Mouse (Mus musculus) cerebellum, adult (tissue): ENCODE results near the gene Abhd12.

Experiments
- ATAC-seq: cut with Nextera tagmentation; 2 replicates; pipeline ENCODE4 v1.9.2; 2017; ENCODE audit warnings: mild to moderate bottlenecking, moderate library complexity, mixed read lengths; ENCODE audit not compliant: insufficient number of reproducible peaks, low FRiP score, low TSS enrichment

The Abhd12 gene

DNA sequence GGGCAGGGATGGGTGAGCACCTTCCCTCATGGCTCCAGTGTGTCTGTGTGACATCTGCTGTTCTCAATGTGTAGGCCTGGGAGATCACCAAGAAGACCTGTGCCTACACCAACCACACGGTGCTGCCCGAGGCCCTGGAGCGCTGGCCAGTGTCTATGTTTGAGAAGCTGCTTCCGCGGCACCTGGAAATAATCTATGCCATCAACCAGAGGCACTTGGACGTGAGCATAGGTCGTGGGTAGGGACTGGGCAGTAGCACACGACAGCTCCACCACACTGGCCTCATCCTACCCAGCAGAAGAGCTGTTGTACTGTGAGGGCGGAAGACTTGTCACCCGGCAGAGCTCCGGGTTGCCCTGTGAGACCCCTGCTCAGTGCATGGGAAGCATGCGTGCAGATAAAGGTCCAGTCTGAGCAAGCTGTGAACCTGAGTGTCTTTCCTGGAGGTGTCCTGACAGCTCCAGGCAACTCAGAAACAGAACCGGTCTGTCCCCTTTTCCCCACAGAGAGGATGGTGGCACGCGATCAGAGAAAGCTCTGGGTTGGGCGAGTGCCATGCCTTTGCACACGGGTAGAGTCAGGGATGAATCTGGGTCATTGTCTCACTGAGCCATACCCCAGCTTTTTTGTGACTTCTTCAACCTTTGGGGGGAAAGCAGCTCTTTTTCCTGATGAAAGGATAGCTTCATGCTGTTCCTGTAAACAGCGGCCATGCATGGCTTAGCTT lies 87.7 kb downstream of the Abhd12 start:
- peak; percentile 72; the same call in 1 of the 2 replicates for ATAC-seq

DNA sequence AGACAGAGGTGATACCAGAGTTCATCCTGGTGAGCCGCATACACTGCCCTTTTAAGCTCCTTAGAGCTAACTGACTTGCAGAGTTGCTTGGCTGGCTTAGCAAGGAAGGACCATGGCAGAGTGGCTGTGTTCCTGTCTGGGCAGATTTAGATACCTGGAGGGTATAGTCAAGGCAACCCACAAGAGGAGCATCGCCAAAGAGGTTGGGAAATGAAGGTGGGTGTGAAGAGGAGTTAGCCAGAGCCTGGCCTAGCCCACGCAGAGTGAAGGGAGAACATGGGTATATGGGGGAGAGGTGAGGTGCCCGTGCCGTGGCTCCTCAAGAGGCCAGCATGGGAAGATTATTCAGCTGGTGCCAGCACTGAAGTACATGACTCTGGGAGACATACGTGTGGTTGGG lies 91.7 kb downstream of the Abhd12 start:
- no peak for ATAC-seq

DNA sequence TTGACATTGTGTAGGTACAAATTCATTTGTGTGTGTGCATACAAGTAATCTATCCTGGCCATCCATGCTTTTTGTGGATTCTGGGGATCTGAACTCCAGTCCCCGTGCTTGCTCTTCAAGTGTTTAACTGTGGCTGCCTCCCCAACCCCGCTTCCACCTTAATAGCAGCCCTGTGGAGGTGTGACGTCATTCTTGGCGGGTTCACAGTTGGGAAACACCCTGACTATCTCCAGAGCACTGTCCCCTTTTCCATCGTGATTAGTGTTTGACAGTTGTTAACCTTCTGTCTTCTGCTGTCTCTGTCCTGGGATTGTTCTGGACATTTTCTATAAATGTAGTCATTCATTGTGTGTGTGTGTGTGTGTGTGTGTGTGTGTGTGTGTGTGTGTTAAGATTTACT lies 93.9 kb downstream of the Abhd12 start:
- ATAC-seq, result no peak

DNA sequence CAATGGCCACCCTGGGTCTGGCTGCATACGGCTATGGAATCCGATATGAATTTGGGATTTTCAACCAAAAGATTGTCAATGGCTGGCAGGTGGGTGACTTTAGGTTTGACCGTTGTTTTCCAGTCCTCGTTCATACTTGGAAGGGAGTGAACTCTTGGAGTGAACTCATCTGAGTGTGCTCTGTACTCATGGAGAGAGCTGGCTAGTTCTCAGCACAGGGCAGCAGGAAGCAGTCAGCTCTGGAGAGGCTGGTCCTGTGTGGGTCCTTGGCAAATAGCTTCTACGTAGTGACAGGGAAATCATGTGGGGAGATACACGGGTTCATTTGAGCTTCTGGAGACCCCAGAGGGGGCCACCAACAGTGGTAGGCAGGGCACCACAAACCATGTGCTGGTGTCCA lies 95.7 kb downstream of the Abhd12 start:
- no peak for ATAC-seq

DNA sequence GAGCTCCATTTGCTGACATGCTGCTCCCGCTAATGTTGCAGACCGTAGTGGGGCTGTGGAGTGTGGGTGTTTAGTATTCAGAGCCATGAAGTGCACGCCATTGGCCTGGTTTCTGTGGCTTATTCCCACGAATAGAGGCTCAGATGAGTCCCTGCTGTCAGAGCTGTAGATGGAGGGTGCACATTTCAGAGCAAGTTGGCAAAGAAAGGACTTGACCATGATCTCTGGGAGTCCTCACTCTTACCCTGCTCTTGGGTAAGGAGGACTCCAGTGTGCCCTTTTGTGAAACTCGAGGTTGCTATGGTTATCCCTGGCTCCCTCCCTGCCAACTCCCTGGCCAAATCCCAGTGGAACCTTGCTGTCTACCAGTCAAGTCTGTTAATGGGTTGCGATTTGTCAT lies 96.2 kb downstream of the Abhd12 start:
- ATAC-seq, result no peak; the same call in 1 of the 2 replicates

DNA sequence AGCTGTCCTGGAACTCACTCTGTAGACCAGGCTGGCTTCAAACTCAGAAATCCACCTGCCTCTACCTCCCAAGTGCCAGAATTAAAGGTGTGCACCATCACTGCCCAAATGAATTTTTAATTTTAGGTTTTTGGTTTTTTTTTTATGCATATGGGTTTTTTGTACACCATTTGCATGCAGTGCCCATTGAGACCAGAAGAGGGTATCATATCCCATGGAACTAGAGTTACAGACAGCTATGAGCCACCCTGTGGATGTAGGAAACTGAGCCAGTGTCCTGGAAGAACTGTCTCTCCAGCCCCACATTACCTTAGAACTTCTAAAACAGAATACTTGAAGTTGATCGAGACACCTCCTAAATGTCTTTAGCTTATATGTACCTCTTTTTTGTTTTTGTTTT lies 101.5 kb downstream of the Abhd12 start:
- ATAC-seq, result no peak

DNA sequence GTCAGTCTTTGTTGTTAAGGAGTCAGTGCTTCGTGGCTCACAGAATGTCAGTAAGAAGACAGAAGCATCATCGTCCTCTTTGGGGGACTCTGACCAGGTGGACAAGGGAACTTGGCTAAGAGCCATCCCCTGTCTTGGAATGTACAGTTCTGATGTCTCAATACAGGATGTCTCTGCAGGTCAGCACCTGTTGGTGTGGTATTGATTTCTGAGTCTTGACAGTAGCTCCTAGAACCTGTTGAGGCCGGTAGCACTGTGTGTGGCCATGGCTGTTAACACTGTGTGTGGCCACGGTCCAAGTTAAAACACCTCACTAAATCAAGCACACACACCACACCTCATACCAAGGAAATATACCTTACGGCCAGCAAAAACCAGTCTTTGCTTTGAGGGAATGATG lies 103.9 kb downstream of the Abhd12 start:
- no peak for ATAC-seq

DNA sequence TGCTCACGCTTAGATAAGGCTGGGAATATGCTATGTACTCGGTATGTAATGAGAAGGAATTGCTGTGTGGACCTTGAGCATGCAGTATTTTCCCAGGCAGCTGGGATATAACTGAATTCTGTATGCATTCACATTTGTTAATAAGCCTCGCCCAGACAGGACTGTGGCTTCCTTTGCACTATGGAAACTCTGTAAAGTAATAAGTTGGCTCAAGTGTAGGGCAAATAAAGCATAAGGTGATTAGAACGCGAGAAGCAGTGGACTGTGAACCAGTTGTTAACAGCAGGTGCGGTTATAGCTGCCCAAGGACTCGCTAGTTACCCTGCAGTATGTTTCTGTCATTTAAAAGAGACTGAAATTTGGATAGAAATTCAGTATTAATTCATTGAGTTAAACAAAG lies 106.5 kb downstream of the Abhd12 start:
- ATAC-seq, result no peak

DNA sequence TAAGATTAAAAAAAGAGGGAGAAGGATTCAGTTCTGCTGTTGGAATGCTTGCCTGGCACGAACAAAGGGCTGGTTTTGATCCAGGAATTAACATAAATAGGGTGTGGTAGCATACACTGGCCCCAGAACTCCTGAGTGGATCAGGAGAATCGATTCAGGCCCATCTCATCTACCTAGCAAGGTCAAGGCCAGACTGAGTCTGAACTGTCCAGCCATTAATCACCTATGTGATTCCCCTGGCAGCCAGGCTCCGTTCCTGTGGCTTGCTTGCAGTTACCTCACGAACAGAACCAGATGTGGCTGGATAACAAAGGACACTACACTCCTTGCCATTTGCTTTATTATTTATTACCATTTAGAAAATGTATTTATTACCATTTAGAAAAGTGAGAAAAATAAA lies 111.2 kb downstream of the Abhd12 start:
- ATAC-seq, result no peak

DNA sequence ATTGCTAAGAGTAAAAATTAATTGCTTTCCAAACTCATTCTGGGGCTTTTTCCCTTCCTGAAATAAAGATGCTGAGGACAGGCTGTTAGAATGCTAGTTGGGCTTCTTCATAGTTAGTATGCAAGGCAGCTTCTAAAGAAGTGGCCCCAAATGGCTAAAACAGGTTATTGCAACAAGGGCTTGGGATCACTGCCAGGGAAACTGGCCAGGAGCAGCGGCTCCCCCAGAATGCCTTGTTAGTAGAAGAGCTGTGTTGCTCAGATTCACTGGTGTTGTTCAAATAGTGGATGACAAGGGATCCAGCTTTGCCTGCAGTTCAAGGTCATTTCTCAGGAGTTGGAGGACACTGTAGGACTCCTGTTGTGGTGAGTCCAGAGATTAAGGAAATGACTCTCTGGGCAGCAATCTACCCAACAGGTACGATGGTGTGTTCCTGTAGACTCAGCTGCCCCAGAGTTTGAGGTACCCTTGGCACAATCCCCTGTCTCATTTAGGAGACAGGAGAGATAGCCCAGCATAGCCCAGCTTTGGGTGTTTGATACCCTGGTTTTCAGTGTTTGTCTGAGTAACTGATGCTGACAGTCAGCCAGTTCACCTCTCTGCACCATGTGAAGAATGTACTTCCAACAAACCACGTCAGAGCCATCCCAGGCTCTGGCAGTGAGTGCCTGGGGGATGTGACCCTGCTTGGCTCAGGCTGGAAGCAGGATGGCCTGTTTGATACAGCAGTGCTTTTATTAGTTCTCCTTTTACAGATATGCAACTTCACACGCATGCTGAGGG lies 115.6 kb downstream of the Abhd12 start:
- peak; percentile 40 for ATAC-seq

DNA sequence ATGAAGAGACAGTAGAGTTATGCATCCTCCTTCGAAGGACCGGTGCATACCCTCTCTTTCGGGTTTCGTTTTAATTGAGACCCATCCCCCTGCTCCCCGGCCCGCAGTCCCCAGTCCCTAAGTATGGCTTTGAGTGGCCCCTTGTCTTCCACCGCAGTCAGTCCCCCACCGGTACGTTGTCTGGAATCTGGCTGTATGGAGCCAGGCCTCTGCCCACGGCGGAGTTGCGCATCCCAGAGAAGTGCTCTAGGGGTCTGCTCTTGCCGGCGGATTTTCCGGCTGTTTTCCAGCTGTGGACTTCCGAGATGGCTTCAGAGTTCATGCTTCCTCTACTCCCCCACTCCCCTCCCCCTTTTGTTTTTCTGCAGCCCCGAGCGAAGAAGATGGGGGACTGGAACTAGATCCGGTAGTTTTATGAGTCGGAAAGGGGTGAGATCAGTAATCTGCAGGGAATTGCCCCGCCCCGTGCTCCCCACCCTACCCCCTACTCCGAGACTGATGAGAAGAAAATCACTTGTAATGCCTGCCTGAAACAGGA lies 117.2 kb downstream of the Abhd12 start:
- 0 out of 2 replicates have a peak, but pooled peaks have one; percentile 16 for ATAC-seq

DNA sequence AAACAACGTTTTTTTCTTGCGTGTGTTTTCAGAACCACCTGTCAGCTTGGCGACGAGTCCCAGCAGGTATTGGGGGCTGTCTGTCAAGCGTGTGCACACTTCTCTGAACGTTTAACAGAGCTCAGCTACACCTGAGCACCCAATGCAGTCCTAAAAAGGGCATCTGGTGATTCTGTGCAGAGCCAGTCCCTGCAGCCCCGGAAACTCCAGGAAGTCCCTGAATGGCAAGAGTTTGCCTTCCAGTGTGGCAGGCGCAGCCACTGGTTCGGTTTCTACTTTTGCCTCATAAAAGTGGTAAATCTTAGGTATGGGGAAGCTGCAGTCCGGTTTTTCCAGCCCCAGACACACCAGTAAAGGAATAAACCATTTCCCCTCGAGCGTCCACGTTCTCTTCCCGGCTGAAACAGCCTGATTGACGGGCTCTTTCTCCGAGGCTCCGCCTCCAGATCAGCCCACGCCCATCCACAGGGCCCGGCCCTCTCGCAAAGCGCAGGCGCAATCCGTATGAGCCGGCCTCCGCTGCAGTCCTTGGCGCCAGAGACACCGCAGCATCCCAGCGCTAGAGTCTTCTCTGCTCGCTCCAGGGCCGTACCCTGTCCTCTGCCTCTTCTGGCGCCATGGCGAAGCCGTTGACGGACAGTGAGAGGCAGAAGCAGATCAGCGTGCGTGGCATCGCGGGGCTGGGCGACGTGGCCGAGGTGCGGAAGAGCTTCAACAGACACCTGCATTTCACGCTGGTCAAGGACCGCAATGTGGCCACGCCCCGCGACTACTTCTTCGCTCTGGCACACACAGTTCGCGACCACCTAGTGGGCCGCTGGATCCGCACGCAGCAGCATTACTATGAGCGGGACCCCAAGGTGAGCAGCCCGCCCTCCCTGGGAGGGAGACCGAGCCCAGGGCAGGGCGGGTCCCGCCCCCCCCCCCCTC lies 118.0 kb downstream of the Abhd12 start, which contains the start of gene Pygb:
Gene Pygb, plus strand, starts transcription at position 485 of the 930 bp plus-strand sequence.
- peak; percentile 96 for ATAC-seq

DNA sequence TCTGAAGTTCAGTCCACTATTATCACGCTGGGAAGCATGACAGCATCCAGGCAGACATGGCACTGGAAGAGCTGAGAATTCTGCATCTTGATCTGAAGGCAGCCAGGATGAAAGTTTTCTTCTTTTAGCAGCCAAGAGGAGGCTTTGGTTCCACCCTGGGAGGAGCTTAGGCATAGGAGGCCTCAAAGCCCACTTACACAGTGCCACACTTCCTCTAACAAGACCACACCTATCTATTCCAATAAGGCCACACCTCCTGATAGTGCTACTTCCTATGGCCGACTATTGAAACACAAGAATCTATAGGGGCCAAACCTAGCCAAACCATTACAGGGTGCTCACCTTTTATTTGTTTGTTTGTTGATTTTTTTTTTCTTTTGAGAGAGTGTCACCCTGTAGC lies 121.7 kb downstream of the Abhd12 start:
- no peak for ATAC-seq
